Mouse (Mus musculus) cerebellum, postnatal 14 days (tissue): Measurements from ENCODE around the gene Map1b.
A peak's percentile ranks its signal among the peaks of the same experiment; 100 is the strongest.

Source experiments
- DNase-seq, 2 experiments: peaks; one replicate each; pipeline ENCODE4 v3.0.0; 2021; ENCODE audit warnings: mixed read lengths in 2 of 2

Gene Map1b

GRCm38 (mm10) chr13:99444880-99445279 is 71.5 kb downstream of the Map1b start:
- no peak for DNase-seq

- peak in 1 of 2 experiments; percentile 42 for DNase-seq
Observed at GRCm38 (mm10) chr13:99444431-99444871, 71.9 kb downstream of the Map1b start.

- no peak for DNase-seq
Observed at GRCm38 (mm10) chr13:99443484-99444175, 72.7 kb downstream of the Map1b start.

GRCm38 (mm10) chr13:99442434-99443249 is 73.7 kb downstream of the Map1b start:
- no peak for DNase-seq

GRCm38 (mm10) chr13:99441700-99442433 is 74.5 kb downstream of the Map1b start:
- no peak for DNase-seq

GRCm38 (mm10) chr13:99440228-99440627 is 76.1 kb downstream of the Map1b start:
- no peak for DNase-seq

GRCm38 (mm10) chr13:99439357-99439756 is 77.0 kb downstream of the Map1b start:
- no peak for DNase-seq

GRCm38 (mm10) chr13:99437051-99437450 is 79.3 kb downstream of the Map1b start:
- no peak for DNase-seq

- peak; percentile 60 to 72 for DNase-seq
Observed at GRCm38 (mm10) chr13:99434494-99434893, 81.8 kb downstream of the Map1b start.

GRCm38 (mm10) chr13:99433068-99434008 is 83.0 kb downstream of the Map1b start:
- DNase-seq, result no peak

GRCm38 (mm10) chr13:99423581-99423980 is 92.8 kb downstream of the Map1b start:
- DNase-seq, result no peak

- no peak for DNase-seq
Observed at GRCm38 (mm10) chr13:99416601-99417000, 99.7 kb downstream of the Map1b start.

GRCm38 (mm10) chr13:99414352-99414742 is 102.0 kb downstream of the Map1b start:
- DNase-seq, result no peak

GRCm38 (mm10) chr13:99413481-99414351 is 102.6 kb downstream of the Map1b start:
- DNase-seq, result no peak

- DNase-seq, result peak; percentile 71 to 72
Observed at GRCm38 (mm10) chr13:99412477-99413080, 103.8 kb downstream of the Map1b start.

- peak; percentile 66 to 69 for DNase-seq
Observed at GRCm38 (mm10) chr13:99411761-99412160, 104.6 kb downstream of the Map1b start.

GRCm38 (mm10) chr13:99410611-99411515 is 105.5 kb downstream of the Map1b start:
- no peak for DNase-seq

- no peak for DNase-seq
Observed at GRCm38 (mm10) chr13:99409216-99409615, 107.1 kb downstream of the Map1b start.

- DNase-seq, result no peak
Observed at GRCm38 (mm10) chr13:99399373-99399772, 117.0 kb downstream of the Map1b start.
